Mouse (Mus musculus) spleen, adult 2 months (tissue): ENCODE measurements around the gene Sash1.

ENCODE experiments used
- CTCF ChIP-seq: fragments of 200-500 bp; IDR thresholded peaks from 2 replicates; pipeline ENCODE4 v1.5.1; 2011; ENCODE audit warnings: mild to moderate bottlenecking, inconsistent platforms; ENCODE audit not compliant: insufficient read depth, insufficient read length, insufficient replicate concordance; ENCODE audit errors: extremely low read depth
- POLR2A ChIP-seq: fragments of 200-500 bp; IDR thresholded peaks from 2 replicates; pipeline ENCODE4 v1.6.1; 2011; ENCODE audit warnings: low read depth, low read length, inconsistent platforms

GRCm38 (mm10) chr10:8804292-8804691, 81.6 kb downstream of the Sash1 start:
- no peak for TF ChIP-seq POLR2A
- TF ChIP-seq CTCF: no peak
